Mouse (Mus musculus): ENCODE measurements around the gene Sdc4. TPM values are rescaled to one million over a fixed set of nuclear protein-coding genes. Genes with fewer than 3 reads are reported as not detected.
A peak's percentile ranks its signal among the peaks of the same experiment; 100 is the strongest.

The Sdc4 gene
- polyA plus RNA-seq, 1 experiment, result 37.6 TPM

DNA sequence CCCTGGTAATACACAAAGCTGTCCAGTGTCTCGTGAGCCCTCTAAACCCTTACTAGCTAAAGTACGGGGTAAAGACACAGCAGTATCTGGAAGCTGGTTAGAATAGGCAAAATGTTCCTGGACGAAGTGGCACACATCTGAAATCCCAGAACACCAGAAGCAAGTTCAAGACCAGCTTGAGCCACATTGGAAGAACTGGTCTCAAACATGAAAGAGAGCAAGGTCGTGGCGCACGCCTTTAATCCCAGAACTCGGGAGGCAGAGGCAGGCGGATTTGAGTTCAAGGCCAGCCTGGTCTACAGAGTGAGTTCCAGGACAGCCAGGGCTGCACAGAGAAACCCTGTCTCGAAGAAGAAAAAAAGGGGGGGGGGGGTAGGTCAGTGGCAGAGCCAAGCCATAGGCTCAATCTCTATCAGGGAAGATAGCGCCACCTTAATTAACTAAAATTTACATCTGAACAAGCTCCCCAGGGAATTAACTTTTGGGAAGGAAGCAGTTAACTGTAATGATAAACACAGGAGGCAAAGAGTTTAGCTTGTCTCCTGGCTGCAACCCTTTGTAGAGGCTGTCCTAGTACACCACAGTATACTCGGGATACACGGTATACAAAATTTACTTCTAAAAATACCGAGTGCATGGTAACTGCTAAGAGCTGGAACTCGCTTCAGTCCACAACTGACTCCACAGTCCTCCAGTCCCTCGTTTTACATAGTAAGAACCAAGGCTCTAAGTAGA lies 13.6 kb downstream of the Sdc4 start:
- Histone ChIP-seq H3K4me3 (ENCODE audit: insufficient read depth, low read depth, low read length) (no peak overlapping the region), H3K4me1 (ENCODE audit: control insufficient read depth, insufficient read depth, insufficient read length, low read length) (peaks cover 13% of the 10 kb centered on the region), H3K27ac (replicated peaks; ENCODE audit: low read depth, low read length) (no peak overlapping the region)

DNA sequence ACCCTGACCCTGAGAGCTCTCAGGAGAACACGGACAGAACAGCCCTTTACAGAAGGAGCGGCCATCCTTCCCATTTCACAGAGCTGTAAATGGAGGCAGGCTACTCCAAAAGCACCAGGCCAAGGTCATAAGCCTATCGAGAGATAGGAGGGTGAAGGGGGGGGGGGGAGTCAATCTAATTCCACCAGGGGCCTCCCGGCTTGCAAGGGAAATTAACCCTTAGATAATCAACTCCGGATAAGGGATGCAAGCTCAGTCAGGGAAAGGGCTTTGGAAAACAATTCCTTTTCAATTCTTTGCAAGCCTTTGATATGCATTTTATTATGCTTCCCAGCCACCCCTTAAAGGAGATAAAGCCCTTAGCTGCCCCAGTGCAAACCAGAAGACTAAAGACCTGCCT lies 15.2 kb downstream of the Sdc4 start:
- Histone ChIP-seq H3K27ac (replicated peaks; ENCODE audit: low read depth, low read length) (no peak overlapping the region), H3K4me1 (ENCODE audit: control insufficient read depth, insufficient read depth, insufficient read length, low read length) (peaks cover 8% of the 10 kb centered on the region), H3K4me3 (ENCODE audit: insufficient read depth, low read depth, low read length) (no peak overlapping the region)

- no peak overlapping the region for H3K4me3 ChIP-seq (ENCODE audit: insufficient read depth, low read depth, low read length)
- H3K4me1 ChIP-seq (ENCODE audit: control insufficient read depth, insufficient read depth, insufficient read length, low read length), result peaks cover 6% of the 10 kb centered on the region
- H3K27ac ChIP-seq (replicated peaks; ENCODE audit: low read depth, low read length), result no peak overlapping the region
Observed at GRCm38 (mm10) chr2:164426952-164427351, 16.7 kb downstream of the Sdc4 start.

DNA sequence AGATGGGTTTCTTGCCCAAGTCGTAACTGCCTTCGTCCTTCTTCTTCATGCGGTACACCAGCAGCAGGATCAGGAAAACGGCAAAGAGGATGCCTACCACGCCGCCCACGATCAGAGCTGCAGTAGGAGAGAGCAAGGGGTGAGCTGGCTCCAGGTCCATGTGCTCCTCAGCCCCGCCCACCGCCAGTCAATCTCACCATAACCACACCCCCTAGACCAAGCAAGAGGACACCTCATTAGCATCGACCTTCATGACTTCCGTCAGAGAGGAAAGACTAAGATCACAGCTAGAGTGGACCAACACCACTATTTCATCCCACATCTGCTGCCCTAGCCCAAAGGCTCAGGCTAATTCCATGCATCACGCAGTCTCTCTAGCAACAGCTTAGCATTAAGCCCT lies 17.6 kb downstream of the Sdc4 start:
- no peak overlapping the region for H3K27ac ChIP-seq (replicated peaks; ENCODE audit: low read depth, low read length)
- H3K4me1 ChIP-seq (ENCODE audit: control insufficient read depth, insufficient read depth, insufficient read length, low read length), result peaks cover 6% of the 10 kb centered on the region; the same call in 1 of the 2 replicates
- H3K4me3 ChIP-seq (ENCODE audit: insufficient read depth, low read depth, low read length), result no peak overlapping the region

- Histone ChIP-seq H3K27ac (replicated peaks; ENCODE audit: low read depth, low read length) (no peak overlapping the region), H3K4me3 (ENCODE audit: insufficient read depth, low read depth, low read length) (no peak overlapping the region), H3K4me1 (ENCODE audit: control insufficient read depth, insufficient read depth, insufficient read length, low read length) (peaks cover 6% of the 10 kb centered on the region; the same call in 1 of the 2 replicates)
Observed at GRCm38 (mm10) chr2:164425401-164425800, 18.3 kb downstream of the Sdc4 start.

- Histone ChIP-seq H3K4me1 (ENCODE audit: control insufficient read depth, insufficient read depth, insufficient read length, low read length) (peaks cover 6% of the 10 kb centered on the region; the same call in 1 of the 2 replicates), H3K27ac (replicated peaks; ENCODE audit: low read depth, low read length) (peak overlapping the region; percentile 87)
Observed at GRCm38 (mm10) chr2:164424406-164424805, 19.3 kb downstream of the Sdc4 start.

DNA sequence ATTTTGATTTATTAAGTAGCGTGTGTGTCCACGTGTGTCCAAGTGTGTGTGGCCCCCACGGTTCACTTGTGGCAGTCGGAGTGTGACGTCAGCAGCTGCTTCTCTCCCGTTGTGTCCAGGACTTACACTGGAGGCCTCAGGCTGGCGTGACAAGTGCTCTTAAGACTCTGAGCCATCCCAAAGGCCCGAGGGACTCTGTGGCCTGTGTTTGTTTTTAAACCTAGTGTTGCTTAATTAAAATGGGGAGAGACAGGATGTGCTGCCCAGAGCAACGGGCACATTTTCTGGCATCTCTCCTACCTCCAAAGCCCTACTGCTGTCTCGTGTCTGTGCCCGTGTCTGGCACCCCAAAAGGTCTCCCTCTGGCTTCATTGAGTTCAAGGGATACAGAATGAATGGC lies 20.2 kb downstream of the Sdc4 start:
- Histone ChIP-seq H3K27ac (replicated peaks; ENCODE audit: low read depth, low read length) (peak overlapping the region; percentile 95), H3K4me1 (ENCODE audit: control insufficient read depth, insufficient read depth, insufficient read length, low read length) (peaks cover 6% of the 10 kb centered on the region), H3K4me3 (ENCODE audit: insufficient read depth, low read depth, low read length) (no peak overlapping the region)

More at GRCm38 (mm10) chr2:164424406-164424805, 19.3 kb downstream of the Sdc4 start:
- no peak overlapping the region for H3K4me3 ChIP-seq (ENCODE audit: insufficient read depth, low read depth, low read length)

DNA sequence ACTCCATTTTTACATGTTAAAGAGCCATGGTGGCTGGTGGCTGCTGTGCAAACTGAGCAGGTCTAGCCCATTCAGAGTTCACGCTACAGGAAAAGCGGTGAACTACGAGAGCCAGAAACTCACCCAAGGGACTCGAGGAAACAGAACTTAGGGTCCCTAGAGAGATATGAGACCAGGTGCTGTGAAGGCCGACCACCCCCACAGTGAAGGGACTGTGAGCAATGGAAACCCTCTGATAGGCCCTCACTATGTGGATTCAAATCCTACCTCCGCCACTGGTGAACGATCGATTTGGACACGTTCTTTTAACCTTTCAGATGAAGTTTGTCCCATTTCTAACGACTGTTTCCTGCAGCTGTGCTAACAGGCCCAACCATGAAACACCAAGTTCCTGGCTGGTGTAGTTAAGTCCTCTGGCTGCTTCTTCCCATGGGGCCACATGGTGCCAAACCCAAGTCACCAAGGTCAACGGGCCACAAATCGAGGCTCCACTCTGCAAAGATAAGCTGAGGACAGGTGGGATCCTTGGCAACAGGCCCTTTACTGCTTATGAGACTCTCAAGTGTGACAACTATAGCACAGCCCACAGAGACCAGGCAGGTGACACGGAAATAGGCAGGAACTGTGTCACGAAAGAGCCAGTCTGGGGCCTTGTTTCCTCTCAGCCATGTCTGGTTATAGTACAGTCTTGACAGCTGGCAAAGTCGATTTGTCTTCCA lies 20.9 kb downstream of the Sdc4 start:
- H3K27ac ChIP-seq (replicated peaks; ENCODE audit: low read depth, low read length), result peak overlapping the region; percentile 95
- H3K4me1 ChIP-seq (ENCODE audit: control insufficient read depth, insufficient read depth, insufficient read length, low read length), result peaks cover 6% of the 10 kb centered on the region
- no peak overlapping the region for H3K4me3 ChIP-seq (ENCODE audit: insufficient read depth, low read depth, low read length)

DNA sequence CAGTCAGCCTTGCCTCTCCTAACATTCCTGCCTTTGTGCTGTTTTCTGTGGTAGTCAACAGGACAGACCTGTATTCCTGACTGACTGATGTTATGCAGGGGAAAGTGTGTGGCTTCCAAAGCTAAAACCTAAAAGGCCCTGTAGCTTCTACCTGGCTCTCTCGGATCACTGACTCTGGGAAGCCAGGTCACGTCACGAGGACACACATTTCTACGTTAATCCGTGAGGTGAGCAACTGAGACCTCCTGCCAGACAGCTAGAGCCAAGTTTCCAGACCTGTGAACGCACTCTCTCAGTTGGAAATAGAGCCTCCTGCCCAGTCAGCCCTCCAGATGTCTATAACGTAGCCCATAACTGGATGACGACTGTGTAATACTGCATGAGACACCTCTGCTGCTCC lies 21.7 kb downstream of the Sdc4 start:
- Histone ChIP-seq H3K27ac (replicated peaks; ENCODE audit: low read depth, low read length) (peak overlapping the region; percentile 95), H3K4me1 (ENCODE audit: control insufficient read depth, insufficient read depth, insufficient read length, low read length) (peaks cover 6% of the 10 kb centered on the region), H3K4me3 (ENCODE audit: insufficient read depth, low read depth, low read length) (no peak overlapping the region)

GRCm38 (mm10) chr2:164421306-164421705 lies 22.4 kb downstream of the Sdc4 start:
- H3K27ac ChIP-seq (replicated peaks; ENCODE audit: low read depth, low read length), result peak overlapping the region; percentile 95; the same call in 1 of the 2 replicates

GRCm38 (mm10) chr2:164419489-164419888 lies 24.2 kb downstream of the Sdc4 start:
- H3K4me1 ChIP-seq (ENCODE audit: control insufficient read depth, insufficient read depth, insufficient read length, low read length), result peaks cover 6% of the 10 kb centered on the region
- no peak overlapping the region for H3K4me3 ChIP-seq (ENCODE audit: insufficient read depth, low read depth, low read length)
- H3K27ac ChIP-seq (replicated peaks; ENCODE audit: low read depth, low read length), result no peak overlapping the region

More at GRCm38 (mm10) chr2:164421306-164421705, 22.4 kb downstream of the Sdc4 start:
- H3K4me1 ChIP-seq (ENCODE audit: control insufficient read depth, insufficient read depth, insufficient read length, low read length), result peaks cover 6% of the 10 kb centered on the region
- H3K4me3 ChIP-seq (ENCODE audit: insufficient read depth, low read depth, low read length), result no peak overlapping the region

DNA sequence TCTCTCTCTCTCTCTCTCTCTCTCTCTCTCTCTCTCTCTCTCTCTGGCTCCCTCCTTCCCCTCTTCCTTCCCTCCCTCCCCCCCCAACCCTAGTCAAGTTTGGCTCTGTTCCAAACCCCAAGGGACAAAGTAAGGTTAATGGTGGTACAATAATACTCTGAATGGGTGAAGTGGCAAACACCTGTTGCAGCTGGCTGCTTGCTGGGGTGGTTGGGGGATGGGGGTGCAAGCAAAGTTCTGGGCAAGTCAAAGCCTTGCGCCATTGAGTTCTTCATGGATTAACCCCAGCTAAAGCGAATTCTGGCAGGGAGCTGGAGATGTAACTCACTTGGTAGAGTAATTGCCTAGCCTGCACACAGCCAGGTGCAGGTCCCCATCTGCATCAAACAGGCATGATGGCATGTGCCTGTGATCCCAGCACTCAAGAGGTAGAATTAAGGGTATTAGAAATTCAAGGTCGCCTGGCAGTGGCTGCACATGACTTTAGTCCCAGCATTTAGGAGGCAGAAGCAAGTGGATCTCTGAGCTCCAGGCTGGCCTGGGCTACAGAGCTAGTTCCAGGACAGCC lies 25.3 kb downstream of the Sdc4 start:
- Histone ChIP-seq H3K4me3 (ENCODE audit: insufficient read depth, low read depth, low read length) (no peak overlapping the region), H3K4me1 (ENCODE audit: control insufficient read depth, insufficient read depth, insufficient read length, low read length) (peaks cover 2% of the 10 kb centered on the region), H3K27ac (replicated peaks; ENCODE audit: low read depth, low read length) (no peak overlapping the region)

DNA sequence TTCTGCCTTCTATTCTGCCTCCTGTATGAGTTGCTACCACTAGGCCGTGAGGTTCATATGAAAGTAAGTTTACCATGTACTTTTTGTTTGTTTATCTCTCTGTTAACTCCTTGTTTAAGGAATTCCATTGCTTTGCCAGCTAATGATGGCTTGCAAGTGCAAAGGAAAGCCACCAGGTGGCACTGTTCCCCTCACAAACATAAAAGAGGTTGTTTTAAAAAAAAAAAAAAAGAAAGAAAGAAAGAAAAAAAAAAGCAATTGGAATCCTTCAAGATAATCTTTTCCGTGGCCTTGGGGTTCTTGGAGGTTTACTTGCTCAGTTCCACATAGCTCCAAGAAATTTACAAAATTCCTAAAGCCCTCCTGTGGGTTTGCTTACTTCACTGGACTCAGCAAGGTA lies 26.5 kb downstream of the Sdc4 start:
- H3K27ac ChIP-seq (replicated peaks; ENCODE audit: low read depth, low read length), result no peak overlapping the region

DNA sequence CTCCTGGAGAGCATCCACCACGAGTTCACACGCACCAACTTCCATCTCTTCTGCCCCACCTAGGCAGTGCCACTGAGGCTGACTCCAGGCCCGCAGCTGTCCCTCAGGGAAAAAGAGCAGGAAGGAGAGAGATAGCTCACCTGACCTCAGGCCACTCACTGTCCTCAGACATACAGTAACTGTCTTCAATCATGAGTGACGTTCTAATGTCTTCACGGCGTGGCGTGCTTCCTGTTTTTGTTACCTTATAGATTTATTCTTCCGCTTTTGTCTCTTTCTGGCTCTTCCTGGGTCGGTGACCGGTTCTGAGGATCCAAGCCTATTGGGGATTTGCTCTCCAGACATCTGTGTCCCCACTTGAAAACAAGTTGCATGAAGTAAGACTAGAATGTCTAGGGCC lies 29.1 kb downstream of the Sdc4 start:
- no peaks in the 10 kb centered on the region; the same call in 1 of the 2 replicates for H3K4me1 ChIP-seq (ENCODE audit: control insufficient read depth, insufficient read depth, insufficient read length, low read length)
- H3K4me3 ChIP-seq (ENCODE audit: insufficient read depth, low read depth, low read length), result no peak overlapping the region
- H3K27ac ChIP-seq (replicated peaks; ENCODE audit: low read depth, low read length), result no peak overlapping the region

More for the DNA sequence above, 26.5 kb downstream of the Sdc4 start:
- no peaks in the 10 kb centered on the region; the same call in 1 of the 2 replicates for H3K4me1 ChIP-seq (ENCODE audit: control insufficient read depth, insufficient read depth, insufficient read length, low read length)
- no peak overlapping the region for H3K4me3 ChIP-seq (ENCODE audit: insufficient read depth, low read depth, low read length)

- Histone ChIP-seq H3K4me1 (ENCODE audit: control insufficient read depth, insufficient read depth, insufficient read length, low read length) (no peaks in the 10 kb centered on the region; the same call in 1 of the 2 replicates), H3K27ac (replicated peaks; ENCODE audit: low read depth, low read length) (no peak overlapping the region), H3K4me3 (ENCODE audit: insufficient read depth, low read depth, low read length) (no peak overlapping the region)
Observed at GRCm38 (mm10) chr2:164414167-164414566, 29.5 kb downstream of the Sdc4 start.

Data from brown adipose tissue, adult 24 weeks (tissue).